Mouse (Mus musculus): Measurements from ENCODE around the gene Il17re. TPM values are rescaled to one million over a fixed set of nuclear protein-coding genes. Genes with fewer than 3 reads are reported as not detected.
A peak's percentile ranks its signal among the peaks of the same experiment; 100 is the strongest.

The Il17re gene
- polyA plus RNA-seq, 1 experiment from 2014 or later, result 0.72 TPM

GRCm38 (mm10) chr6:113472061-113472460 lies 13.8 kb downstream of the Il17re start:
- ATAC-seq (replicated peaks; ENCODE audit: insufficient number of reproducible peaks, low FRiP score, low TSS enrichment), result no peak
- Histone ChIP-seq H3K27ac (ENCODE audit: low read depth, low read length) (no peak overlapping the region), H3K9ac (ENCODE audit: low read depth, low read length) (no peak overlapping the region), H3K27me3 (ENCODE audit: control insufficient read depth, insufficient read depth, low read length) (peaks cover 27% of the 10 kb centered on the region), H3K9me3 (replicated peaks; ENCODE audit: control insufficient read depth, low read length) (no peaks in the 10 kb centered on the region), H3K4me3 (ENCODE audit: low read depth, low read length) (no peak overlapping the region), H3K36me3 (ENCODE audit: control insufficient read depth, insufficient read depth, low read length) (no peaks in the 10 kb centered on the region), H3K4me1 (ENCODE audit: control insufficient read depth, insufficient read depth, low read length) (peaks cover 17% of the 10 kb centered on the region), H3K4me2 (no peak overlapping the region)
- 59% methylated on average over 10 of the region's 10 CpGs for WGBS (ENCODE audit: insufficient replicate concordance)

GRCm38 (mm10) chr6:113473246-113473645 lies 15.0 kb downstream of the Il17re start:
- H3K27ac ChIP-seq (ENCODE audit: low read depth, low read length), result no peak overlapping the region
- H3K36me3 ChIP-seq (ENCODE audit: control insufficient read depth, insufficient read depth, low read length), result no peaks in the 10 kb centered on the region
- H3K4me1 ChIP-seq (ENCODE audit: control insufficient read depth, insufficient read depth, low read length), result peaks cover 17% of the 10 kb centered on the region
- H3K27me3 ChIP-seq (ENCODE audit: control insufficient read depth, insufficient read depth, low read length), result peaks cover 27% of the 10 kb centered on the region
- H3K9me3 ChIP-seq (replicated peaks; ENCODE audit: control insufficient read depth, low read length), result no peaks in the 10 kb centered on the region
- H3K4me2 ChIP-seq, result no peak overlapping the region
- H3K9ac ChIP-seq (ENCODE audit: low read depth, low read length), result no peak overlapping the region
- H3K4me3 ChIP-seq (ENCODE audit: low read depth, low read length), result no peak overlapping the region
- 89% methylated on average over 2 of the region's 2 CpGs for WGBS (ENCODE audit: insufficient replicate concordance)
- no peak for ATAC-seq (replicated peaks; ENCODE audit: insufficient number of reproducible peaks, low FRiP score, low TSS enrichment)

DNA sequence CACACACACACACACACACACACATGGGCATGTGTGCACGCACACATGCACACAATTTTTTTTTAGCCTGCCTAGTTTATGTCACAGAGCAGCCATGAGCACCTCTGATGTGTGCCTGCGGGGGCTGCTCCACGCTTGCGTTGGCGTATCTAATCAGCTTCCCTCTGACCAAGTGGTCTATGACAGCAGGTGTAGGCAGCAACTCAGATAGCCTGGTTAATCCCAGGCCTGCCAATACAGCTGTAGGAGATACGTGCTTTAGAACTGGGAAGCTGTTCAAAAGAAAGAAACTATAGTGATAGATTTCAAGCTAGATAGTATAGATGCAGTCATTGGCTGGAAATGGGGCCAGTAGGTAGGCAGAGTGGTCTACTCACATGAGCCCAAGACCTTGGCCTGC lies 15.4 kb downstream of the Il17re start:
- Histone ChIP-seq H3K4me1 (ENCODE audit: control insufficient read depth, insufficient read depth, low read length) (peaks cover 17% of the 10 kb centered on the region), H3K4me2 (no peak overlapping the region), H3K27me3 (ENCODE audit: control insufficient read depth, insufficient read depth, low read length) (peaks cover 27% of the 10 kb centered on the region), H3K9me3 (replicated peaks; ENCODE audit: control insufficient read depth, low read length) (no peaks in the 10 kb centered on the region), H3K36me3 (ENCODE audit: control insufficient read depth, insufficient read depth, low read length) (no peaks in the 10 kb centered on the region), H3K4me3 (ENCODE audit: low read depth, low read length) (no peak overlapping the region), H3K9ac (ENCODE audit: low read depth, low read length) (no peak overlapping the region), H3K27ac (ENCODE audit: low read depth, low read length) (no peak overlapping the region)
- WGBS (ENCODE audit: insufficient replicate concordance), result 74% methylated on average over 6 of the region's 6 CpGs
- ATAC-seq (replicated peaks; ENCODE audit: insufficient number of reproducible peaks, low FRiP score, low TSS enrichment), result no peak

GRCm38 (mm10) chr6:113477353-113477752 lies 19.1 kb downstream of the Il17re start:
- Histone ChIP-seq H3K9ac (ENCODE audit: low read depth, low read length) (no peak overlapping the region), H3K27ac (ENCODE audit: low read depth, low read length) (no peak overlapping the region), H3K36me3 (ENCODE audit: control insufficient read depth, insufficient read depth, low read length) (no peaks in the 10 kb centered on the region), H3K4me1 (ENCODE audit: control insufficient read depth, insufficient read depth, low read length) (peaks cover 6% of the 10 kb centered on the region; the same call in 1 of the 2 replicates), H3K4me3 (ENCODE audit: low read depth, low read length) (no peak overlapping the region), H3K9me3 (replicated peaks; ENCODE audit: control insufficient read depth, low read length) (no peaks in the 10 kb centered on the region), H3K27me3 (ENCODE audit: control insufficient read depth, insufficient read depth, low read length) (peaks cover 19% of the 10 kb centered on the region), H3K4me2 (no peak overlapping the region)
- 52% methylated on average over 7 of the region's 7 CpGs for WGBS (ENCODE audit: insufficient replicate concordance)
- no peak for ATAC-seq (replicated peaks; ENCODE audit: insufficient number of reproducible peaks, low FRiP score, low TSS enrichment)

DNA sequence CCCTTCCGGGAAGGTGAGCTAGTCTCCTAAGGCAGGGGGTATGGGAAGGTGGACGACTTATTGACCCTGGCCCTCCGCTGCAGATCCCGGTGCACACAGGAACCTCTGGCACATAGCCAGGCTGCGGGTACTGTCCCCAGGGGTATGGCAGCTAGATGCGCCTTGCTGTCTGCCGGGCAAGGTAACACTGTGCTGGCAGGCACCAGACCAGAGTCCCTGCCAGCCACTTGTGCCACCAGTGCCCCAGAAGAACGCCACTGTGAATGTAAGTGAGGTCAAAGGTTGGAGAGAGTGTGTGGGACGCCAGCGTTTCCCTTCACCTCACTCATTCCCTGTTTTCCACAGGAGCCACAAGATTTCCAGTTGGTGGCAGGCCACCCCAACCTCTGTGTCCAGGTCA lies 20.6 kb downstream of the Il17re start:
- H3K4me2 ChIP-seq, result no peak overlapping the region
- no peaks in the 10 kb centered on the region for H3K9me3 ChIP-seq (replicated peaks; ENCODE audit: control insufficient read depth, low read length)
- no peak for ATAC-seq (replicated peaks; ENCODE audit: insufficient number of reproducible peaks, low FRiP score, low TSS enrichment)
- H3K27me3 ChIP-seq (ENCODE audit: control insufficient read depth, insufficient read depth, low read length), result peaks cover 19% of the 10 kb centered on the region
- H3K4me1 ChIP-seq (ENCODE audit: control insufficient read depth, insufficient read depth, low read length), result peaks cover 8% of the 10 kb centered on the region; the same call in 1 of the 2 replicates
- 83% methylated on average over 10 of the region's 10 CpGs for WGBS (ENCODE audit: insufficient replicate concordance)
- H3K27ac ChIP-seq (ENCODE audit: low read depth, low read length), result no peak overlapping the region
- no peaks in the 10 kb centered on the region for H3K36me3 ChIP-seq (ENCODE audit: control insufficient read depth, insufficient read depth, low read length)
- no peak overlapping the region for H3K9ac ChIP-seq (ENCODE audit: low read depth, low read length)
- no peak overlapping the region for H3K4me3 ChIP-seq (ENCODE audit: low read depth, low read length)

GRCm38 (mm10) chr6:113480555-113481373 lies 22.5 kb downstream of the Il17re start:
- Histone ChIP-seq H3K27ac (ENCODE audit: low read depth, low read length) (no peak overlapping the region), H3K9ac (ENCODE audit: low read depth, low read length) (peak overlapping the region; percentile 18; the same call in 1 of the 2 replicates), H3K4me2 (no peak overlapping the region), H3K4me3 (ENCODE audit: low read depth, low read length) (no peak overlapping the region), H3K27me3 (ENCODE audit: control insufficient read depth, insufficient read depth, low read length) (peaks cover 19% of the 10 kb centered on the region), H3K36me3 (ENCODE audit: control insufficient read depth, insufficient read depth, low read length) (no peaks in the 10 kb centered on the region), H3K9me3 (replicated peaks; ENCODE audit: control insufficient read depth, low read length) (no peaks in the 10 kb centered on the region), H3K4me1 (ENCODE audit: control insufficient read depth, insufficient read depth, low read length) (peaks cover 12% of the 10 kb centered on the region; the same call in 1 of the 2 replicates)
- ATAC-seq (replicated peaks; ENCODE audit: insufficient number of reproducible peaks, low FRiP score, low TSS enrichment), result no peak
- WGBS (ENCODE audit: insufficient replicate concordance), result 55% methylated on average over 18 of the region's 18 CpGs

DNA sequence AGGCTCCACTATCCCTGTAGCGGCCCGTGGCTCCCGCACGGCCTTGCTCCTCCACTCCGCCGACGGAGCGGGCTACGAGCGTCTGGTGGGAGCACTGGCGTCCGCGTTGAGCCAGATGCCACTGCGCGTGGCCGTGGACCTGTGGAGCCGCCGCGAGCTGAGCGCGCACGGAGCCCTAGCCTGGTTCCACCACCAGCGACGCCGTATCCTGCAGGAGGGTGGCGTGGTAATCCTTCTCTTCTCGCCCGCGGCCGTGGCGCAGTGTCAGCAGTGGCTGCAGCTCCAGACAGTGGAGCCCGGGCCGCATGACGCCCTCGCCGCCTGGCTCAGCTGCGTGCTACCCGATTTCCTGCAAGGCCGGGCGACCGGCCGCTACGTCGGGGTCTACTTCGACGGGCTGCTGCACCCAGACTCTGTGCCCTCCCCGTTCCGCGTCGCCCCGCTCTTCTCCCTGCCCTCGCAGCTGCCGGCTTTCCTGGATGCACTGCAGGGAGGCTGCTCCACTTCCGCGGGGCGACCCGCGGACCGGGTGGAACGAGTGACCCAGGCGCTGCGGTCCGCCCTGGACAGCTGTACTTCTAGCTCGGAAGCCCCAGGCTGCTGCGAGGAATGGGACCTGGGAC lies 24.3 kb downstream of the Il17re start:
- H3K36me3 ChIP-seq (ENCODE audit: control insufficient read depth, insufficient read depth, low read length), result no peaks in the 10 kb centered on the region
- ATAC-seq (replicated peaks; ENCODE audit: insufficient number of reproducible peaks, low FRiP score, low TSS enrichment), result peak; percentile 55
- WGBS (ENCODE audit: insufficient replicate concordance), result 2% methylated on average over 65 of the region's 65 CpGs
- H3K4me1 ChIP-seq (ENCODE audit: control insufficient read depth, insufficient read depth, low read length), result peaks cover 12% of the 10 kb centered on the region; the same call in 1 of the 2 replicates
- peak overlapping the region; percentile 85 for H3K9ac ChIP-seq (ENCODE audit: low read depth, low read length)
- peak overlapping the region; percentile 61 for H3K4me3 ChIP-seq (ENCODE audit: low read depth, low read length)
- peak overlapping the region; percentile 88 for H3K27ac ChIP-seq (ENCODE audit: low read depth, low read length)
- H3K27me3 ChIP-seq (ENCODE audit: control insufficient read depth, insufficient read depth, low read length), result peaks cover 12% of the 10 kb centered on the region
- no peaks in the 10 kb centered on the region for H3K9me3 ChIP-seq (replicated peaks; ENCODE audit: control insufficient read depth, low read length)
- H3K4me2 ChIP-seq, result peak overlapping the region; percentile 87

GRCm38 (mm10) chr6:113483100-113483615 lies 24.9 kb downstream of the Il17re start, which contains the start of gene Creld1:
Gene Creld1 (plus strand): TSS chr6:113483297.
- Histone ChIP-seq H3K4me2 (peak within 1 kb of the TSS; percentile 87), H3K27me3 (ENCODE audit: control insufficient read depth, insufficient read depth, low read length) (peaks cover 12% of the 10 kb centered on the region), H3K4me1 (ENCODE audit: control insufficient read depth, insufficient read depth, low read length) (peaks cover 12% of the 10 kb centered on the region; the same call in 1 of the 2 replicates), H3K36me3 (ENCODE audit: control insufficient read depth, insufficient read depth, low read length) (no peaks in the 10 kb centered on the region), H3K9ac (ENCODE audit: low read depth, low read length) (peak within 1 kb of the TSS; percentile 85), H3K4me3 (ENCODE audit: low read depth, low read length) (peak within 1 kb of the TSS; percentile 61), H3K9me3 (replicated peaks; ENCODE audit: control insufficient read depth, low read length) (no peaks in the 10 kb centered on the region), H3K27ac (ENCODE audit: low read depth, low read length) (peak within 1 kb of the TSS; percentile 88)
- WGBS (ENCODE audit: insufficient replicate concordance), result under 1% methylated on average over 26 of the region's 26 CpGs
- peak; percentile 91 for ATAC-seq (replicated peaks; ENCODE audit: insufficient number of reproducible peaks, low FRiP score, low TSS enrichment)

Measured in heart, embryonic 11.5 days (tissue).